Mouse (Mus musculus) embryo, embryonic 11 days (tissue): Measurements from ENCODE around the gene Casp7.
A peak's percentile ranks its signal among the peaks of the same experiment; 100 is the strongest.
"Not testable (repeated sequence)": the region's sequence is repeated elsewhere in the genome, so short reads cannot be mapped to it uniquely, and the experiment has no call there.

Experiments used
- DNase-seq: peaks from one replicate; pipeline ENCODE4 v3.0.0-alpha.2; 2015

Gene Casp7

DNA sequence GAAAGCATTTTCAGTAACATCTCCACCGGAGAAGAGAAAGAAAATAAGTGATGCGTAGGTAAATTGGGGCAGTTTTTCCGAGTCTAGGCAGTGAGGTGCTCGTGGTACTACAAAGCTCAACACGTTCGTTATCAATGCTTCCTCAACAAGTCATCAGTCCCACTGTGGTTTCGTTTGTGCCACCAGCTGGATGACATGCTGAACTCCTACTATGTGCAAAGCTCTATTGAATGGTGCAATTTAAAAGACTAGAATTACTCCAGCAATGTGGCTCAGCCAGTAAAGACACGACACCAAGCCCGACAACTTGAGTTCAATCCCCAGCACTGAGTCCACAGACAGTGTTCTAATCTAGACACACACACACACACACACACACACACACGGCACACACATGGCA, 10.8 kb upstream of the Casp7 start:
- DNase-seq, result no peak

DNA sequence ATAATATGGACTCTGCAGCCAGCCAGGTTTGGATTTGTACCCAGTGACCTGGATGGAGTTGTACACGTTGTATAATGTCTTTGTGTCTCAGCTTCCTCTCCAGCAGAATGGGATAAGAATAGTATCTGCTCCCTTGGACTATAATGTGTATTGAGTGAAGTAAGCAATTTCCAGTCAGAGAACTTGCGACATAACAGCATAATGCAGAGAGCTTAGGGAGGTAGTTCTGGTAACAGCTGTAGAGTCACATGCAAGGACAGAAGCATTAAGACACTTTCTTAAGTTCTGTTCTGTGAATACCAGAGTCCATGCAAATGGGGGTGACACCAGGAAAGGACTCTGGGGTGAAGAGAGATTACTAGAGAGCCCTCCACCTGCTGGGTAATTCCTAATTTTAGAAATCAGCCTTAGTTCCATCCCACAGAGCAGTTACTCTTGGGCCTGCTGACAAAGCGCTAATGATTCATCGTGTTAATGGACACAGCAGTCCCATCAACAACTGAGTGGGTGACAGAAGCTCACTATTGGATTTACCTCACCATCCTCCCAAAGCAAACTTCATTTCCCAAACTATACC, 9.1 kb upstream of the Casp7 start:
- no peak for DNase-seq

GRCm38 (mm10) chr19:56389176-56389575, 7.8 kb upstream of the Casp7 start:
- DNase-seq, result no peak

DNA sequence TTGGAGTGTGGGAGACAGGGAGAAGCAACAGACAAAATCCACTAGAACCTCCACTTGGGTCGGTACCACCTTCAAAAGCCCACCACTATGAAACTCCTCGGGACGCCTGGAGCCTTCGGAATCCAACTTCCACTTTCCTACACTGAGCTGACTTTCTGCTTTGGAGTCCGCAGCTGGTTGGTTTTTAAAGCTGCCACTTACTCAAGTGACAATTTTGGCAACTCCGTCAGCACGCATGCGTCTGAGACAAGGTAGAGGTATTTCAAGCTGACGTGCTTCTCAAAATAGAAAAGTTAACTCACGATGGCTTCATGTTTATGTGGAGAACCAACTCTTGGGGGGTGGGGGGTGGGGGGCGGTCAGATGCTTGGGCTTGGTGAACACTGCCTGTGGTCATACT, 7.0 kb upstream of the Casp7 start, which contains the start of gene Nrap:
Nrap (minus strand) TSS at position 159 of the 400 bp plus-strand sequence.
- DNase-seq, result no peak

GRCm38 (mm10) chr19:56391307-56392046, 5.5 kb upstream of the Casp7 start:
- peak; percentile 12 for DNase-seq

- no peak for DNase-seq
Measured at GRCm38 (mm10) chr19:56393311-56393866, 3.5 kb upstream of the Casp7 start.

DNA sequence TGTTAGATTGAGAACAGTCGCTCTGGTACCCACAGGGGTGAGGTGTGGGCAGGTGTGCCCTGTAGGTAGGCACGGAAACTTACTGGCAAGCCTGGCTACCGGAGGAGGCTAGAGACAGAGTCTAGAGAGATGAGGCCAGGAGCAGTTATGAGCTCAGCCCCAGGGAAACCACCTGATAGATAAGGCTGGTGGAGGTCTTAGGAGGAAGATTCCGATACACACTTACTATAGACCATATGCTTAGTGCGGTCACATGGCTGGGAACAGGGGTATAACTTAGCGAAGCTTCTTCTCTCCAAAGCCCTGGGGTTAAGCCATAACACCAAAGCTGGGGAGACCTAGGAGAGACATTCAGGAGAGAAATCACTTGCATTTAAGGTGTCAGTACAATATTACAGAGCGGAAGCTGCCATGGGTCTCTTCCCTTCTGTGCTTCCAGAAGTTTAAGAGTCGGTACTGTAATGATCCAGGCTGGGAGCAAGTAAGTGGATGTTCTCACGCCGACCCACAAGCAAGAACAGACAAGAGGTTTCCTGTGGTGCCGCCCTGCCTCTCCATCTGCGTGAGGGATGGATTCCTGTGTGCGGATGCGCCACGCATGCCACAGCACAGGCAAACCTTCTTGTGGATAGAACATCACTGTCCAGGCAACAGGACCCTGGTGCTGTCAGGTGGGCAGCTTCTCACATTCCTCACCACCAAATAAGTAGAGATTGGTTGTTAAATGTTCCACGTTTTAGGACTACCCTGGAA, 1.6 kb upstream of the Casp7 start:
- no peak for DNase-seq

GRCm38 (mm10) chr19:56396227-56396626, 702 bp upstream of the Casp7 start:
- no peak for DNase-seq

DNA sequence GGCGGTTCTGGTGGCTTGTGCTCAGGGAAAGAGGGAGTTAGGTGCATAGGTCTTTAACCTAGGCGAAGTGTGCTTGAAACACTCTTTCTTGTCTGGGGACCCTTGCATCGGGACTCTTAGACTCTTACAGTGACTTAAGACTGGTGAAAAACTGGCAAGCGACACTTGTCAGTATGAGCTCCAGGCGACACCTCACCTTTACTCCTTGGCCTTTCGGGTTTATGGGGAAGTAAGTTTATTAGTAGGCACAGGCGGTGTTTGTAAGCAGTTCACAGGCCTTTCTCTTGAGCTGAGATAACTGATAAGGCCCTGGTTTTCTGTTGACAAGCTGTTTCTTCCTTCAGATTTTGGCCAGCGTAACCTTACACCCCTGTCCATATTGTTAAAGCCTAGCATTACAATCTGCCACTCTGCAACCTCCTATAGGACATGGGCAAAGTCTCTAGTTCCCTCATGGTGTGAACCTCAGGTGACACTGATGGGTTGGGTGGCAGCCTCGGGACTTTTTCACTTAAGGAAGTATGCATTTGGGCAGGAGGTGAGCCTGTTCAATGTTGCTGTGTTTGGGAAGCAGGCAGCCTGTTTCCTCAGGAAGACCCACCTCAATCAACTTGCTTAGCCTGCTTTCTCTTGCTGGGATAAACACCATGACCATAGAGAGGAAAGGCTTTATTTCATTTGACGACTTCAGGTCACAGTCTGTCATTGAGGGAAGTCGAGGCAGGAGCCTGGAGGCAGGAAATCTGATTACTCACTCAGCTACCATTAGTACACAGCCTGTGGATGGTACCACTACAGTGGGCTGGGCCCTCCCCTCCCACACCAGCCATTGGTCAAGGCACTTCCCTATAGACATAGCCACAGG, 966 bp downstream of the Casp7 start:
- no peak for DNase-seq

- no peak for DNase-seq
Measured at GRCm38 (mm10) chr19:56398528-56398795, 1.5 kb downstream of the Casp7 start.

DNA sequence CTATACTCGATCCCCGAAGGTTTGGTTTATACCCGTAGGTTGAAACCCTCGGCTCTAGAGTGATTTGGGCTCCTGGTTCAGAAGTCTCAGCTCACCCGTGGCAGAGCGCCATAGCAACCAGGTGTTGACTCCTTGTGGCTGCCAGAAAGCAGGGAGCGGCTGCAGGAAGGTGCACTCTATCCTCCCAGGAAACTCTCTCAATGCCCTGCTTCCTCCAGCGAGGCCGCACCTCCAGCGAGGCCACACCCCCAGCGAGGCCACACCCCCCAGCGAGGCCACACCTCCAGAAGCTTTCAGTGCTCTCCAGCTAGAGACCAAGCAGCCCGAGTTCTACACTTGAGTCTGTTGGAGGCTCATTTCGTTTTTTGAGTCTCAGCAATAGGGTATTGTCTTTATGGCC, 3.3 kb downstream of the Casp7 start:
- DNase-seq, result peak; percentile 39

DNA sequence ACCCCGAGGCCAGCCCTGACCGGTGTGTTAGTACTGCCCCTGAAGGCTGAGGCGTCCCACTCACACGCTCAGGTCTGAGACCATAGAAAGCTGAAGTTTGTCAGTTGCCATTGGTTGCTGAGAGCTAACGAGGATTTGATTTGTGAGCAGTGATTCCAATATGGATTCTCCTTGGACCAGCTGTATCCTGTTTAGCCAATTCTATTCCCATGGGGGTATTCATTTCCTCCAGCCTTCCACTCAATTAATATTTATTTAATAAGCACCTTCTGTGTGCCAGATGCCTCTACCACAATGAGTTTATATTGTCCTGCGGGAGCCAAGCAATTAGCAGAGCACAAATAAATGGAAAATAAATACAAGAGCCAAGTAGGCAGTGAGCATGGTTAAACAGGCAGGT, 4.9 kb downstream of the Casp7 start:
- DNase-seq, result no peak

DNA sequence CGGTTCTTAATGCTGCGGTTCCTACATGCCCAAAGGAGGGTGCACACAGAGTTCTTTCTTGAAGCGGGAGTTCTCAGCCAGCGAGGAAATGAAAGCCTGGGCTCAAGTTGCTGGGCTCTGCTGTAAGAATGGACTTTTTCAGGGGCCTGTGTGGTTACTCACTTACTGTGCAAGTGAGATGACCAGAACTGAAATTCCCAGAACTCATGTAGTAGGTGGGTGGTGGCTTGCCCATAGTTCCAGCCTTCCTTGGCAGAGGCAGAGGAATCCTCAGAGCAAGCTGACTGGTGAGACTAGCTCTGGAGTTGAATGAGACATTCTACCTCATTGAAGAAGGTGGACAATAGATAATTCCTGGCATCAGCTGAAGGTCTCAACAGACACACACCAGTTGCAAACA, 8.9 kb downstream of the Casp7 start:
- no peak for DNase-seq

- DNase-seq, result no peak
Measured at GRCm38 (mm10) chr19:56406581-56406980, 9.7 kb downstream of the Casp7 start.

GRCm38 (mm10) chr19:56409884-56410283, 13.0 kb downstream of the Casp7 start:
- DNase-seq, result not testable (repeated sequence)

DNA sequence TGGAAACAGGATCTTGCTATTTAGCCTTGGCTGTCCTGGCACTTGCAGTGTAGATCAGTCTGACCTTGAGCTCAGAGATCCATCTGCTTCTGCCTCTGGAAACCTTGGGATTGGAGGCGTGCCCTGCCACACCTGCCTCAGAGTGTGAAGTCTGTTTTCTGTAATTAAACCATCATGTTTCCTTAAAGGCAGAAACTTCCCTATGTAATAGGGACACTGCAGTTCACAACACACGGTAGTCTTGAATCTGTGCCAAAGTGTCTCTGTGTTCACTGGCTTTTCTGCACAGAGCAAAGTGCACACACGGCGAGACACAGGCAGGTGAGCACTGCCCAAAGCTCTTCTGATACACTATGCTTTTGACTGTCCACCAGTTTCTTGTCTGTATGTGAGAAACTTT, 21.5 kb downstream of the Casp7 start:
- no peak for DNase-seq

GRCm38 (mm10) chr19:56419452-56419851, 22.5 kb downstream of the Casp7 start:
- DNase-seq, result no peak

DNA sequence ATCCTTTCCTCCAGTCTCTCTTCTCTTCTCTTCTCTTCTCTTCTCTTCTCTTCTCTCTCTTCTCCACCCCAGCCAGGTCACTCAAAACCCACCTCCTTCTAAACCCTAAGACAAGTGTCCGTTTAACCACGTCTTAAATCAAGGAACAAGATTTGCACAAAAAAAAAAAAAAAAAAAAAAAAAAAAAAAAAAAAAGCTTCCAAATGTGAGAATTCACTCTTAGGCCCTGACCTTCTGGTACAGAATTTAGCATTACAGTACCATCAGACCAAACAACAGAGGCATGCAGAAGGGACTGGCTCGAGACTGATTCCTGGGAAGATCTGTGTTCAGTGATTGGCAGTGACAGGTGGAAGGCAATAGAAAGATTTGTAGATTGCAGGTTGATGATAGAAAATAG, 23.4 kb downstream of the Casp7 start:
- no peak for DNase-seq

- DNase-seq, result peak; percentile 84
Measured at GRCm38 (mm10) chr19:56422476-56423338, 25.8 kb downstream of the Casp7 start.

GRCm38 (mm10) chr19:56423370-56423769, 26.4 kb downstream of the Casp7 start:
- peak; percentile 27 for DNase-seq

GRCm38 (mm10) chr19:56424606-56425395, 27.9 kb downstream of the Casp7 start:
- no peak for DNase-seq
